Mouse (Mus musculus): ENCODE data around the gene Prr29.
"Not testable (repeated sequence)": the region's sequence is repeated elsewhere in the genome, so short reads cannot be mapped to it uniquely, and the experiment has no call there.

The Prr29 gene

DNA sequence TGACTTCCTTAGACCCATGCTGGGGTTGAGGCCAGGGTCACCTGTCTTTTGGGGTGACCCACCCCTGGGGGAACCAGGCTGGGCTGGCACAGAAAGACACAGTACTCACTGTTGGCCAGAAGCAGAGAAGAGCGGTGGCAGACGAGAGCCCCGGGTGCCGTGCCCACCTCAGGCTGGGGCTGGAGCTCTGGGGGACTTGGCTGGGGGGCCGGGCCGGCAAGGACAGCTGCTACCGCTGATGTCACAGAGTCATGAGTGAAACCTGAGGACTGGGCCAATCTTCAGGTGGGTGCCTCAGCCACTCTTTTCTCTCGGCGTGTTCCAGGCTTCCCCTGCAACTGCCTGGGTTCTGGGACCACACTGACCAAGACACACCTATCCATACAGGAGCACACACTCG is at the start of gene Prr29:
Gene Prr29 (plus strand): TSS at position 107 of the 400 bp plus-strand sequence.
- CTCF ChIA-PET: interaction anchor here (0.6 to 0.8 kb wide), 3 partner anchors 9 to 213 kb away, joined by 3 read pairs; no protein-coding TSS in a partner anchor

DNA sequence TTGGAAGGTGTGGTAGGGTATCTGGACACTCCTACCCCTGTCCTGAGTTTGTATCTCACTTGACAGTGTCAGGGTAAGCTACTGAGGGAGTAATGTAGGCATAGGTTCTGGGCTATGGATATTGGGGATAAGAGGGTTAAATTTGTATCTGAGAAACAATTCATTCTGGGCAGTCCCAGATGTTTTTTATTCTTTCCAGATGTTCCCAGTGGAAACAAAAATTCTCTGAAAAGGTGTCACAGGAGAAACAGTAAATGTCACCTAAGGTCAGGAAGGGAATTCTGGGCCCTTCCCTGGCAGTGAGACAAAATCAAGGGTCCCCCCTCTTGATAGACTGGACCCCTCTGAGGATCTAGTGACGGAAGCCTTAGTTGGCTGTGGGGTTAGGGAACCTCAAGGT is 48.9 kb upstream of the Prr29 start:
- CTCF ChIA-PET: interaction anchor here (1.2 to 1.5 kb wide), 2 partner anchors 8 to 14 kb away, joined by 5 to 6 read pairs; no protein-coding TSS in a partner anchor

DNA sequence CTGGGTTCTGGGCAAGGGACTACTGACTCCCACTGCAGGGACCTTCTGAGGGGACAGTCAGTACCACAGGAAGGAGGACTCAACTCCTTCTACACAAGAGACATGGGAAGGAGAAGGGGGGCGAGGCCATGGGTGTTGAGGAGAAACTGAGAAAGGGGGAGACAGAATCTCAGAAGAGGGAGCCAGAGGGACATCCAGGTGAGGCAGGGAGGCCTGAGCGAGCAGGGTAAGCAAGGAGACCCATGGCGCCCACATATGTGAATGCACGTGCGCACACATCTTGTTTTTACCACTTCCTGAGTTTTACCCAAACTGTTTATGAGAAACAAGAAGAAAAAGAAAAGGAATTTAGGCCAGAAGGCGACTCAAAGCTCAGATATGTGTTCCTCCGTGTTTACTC is 47.5 kb upstream of the Prr29 start:
- CTCF ChIA-PET: interaction anchor here (0.5 to 1.5 kb wide), 4 partner anchors 8 to 195 kb away, joined by 3 to 19 read pairs (median 8); no protein-coding TSS in a partner anchor

DNA sequence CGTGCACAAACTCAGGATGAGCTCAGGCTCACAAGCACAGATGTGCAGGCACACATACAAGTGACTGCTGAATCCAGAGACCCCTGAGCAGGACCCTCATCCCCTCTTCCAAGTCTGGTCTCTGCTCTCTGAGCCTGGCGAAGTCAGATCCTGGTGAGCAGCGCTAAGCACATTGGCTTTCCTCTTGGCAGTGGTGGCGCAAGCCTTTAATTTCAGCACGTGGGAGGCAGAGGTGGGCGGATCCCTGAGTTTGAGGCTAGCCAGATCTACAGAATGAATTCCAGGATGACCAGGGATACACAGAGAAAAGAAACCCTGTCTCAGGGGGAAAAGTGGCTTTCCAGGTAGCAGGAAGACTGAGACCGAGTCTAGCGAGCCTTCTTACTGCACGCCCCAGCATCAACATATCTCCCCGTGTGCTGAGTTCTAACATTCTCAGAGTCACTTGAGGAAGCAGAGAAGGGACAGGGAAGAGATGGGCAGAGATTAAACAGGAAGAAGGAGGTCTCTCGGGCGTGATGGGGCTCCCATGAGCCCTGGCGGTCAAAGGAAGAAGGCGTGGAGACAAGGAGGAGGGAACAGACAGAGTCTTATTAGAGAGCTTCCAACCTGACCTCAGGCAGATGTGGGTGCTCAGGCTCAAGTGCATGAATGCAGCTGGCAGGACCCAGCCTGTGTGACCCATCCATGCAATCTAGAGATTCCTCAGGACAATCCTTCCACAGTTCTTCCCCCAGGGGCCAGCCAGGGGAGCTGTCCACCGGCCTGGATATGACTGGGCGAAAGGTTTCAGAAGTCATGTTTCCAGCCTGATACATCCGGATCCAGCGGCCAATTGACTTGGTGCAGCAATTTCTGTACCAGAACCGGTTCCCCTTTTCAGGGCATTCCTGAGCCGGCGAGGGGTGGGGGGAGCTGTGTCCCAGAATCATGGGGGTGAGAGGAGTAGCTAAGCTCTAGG is 46.6 kb upstream of the Prr29 start:
- CTCF ChIA-PET: interaction anchor here (0.5 to 0.7 kb wide), 4 partner anchors 10 to 195 kb away, joined by 3 to 12 read pairs (median 8); no protein-coding TSS in a partner anchor

DNA sequence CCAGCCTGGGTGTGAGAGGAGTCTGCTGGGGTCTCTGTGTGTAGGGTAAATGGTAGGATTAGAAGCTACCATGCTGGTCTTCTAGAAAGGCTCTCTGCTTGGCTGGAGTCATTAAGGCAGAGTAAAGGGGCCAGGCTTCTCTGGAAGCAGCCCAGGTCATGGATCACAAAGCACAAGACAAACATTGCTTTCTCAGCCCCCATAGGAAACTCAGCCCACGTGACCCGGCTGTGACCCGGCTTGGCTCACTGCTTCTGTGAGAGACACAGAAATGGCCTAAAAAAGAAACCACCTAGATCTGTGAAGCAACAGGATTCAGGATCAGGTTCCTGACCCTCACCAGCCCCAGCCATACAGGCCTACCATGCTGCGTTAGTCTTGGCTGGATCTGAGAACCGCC is 40.4 kb upstream of the Prr29 start:
- CTCF ChIA-PET: interaction anchor here (1.1 to 1.2 kb wide), 2 partner anchors 12 to 21 kb away, joined by 6 to 10 read pairs; no protein-coding TSS in a partner anchor

DNA sequence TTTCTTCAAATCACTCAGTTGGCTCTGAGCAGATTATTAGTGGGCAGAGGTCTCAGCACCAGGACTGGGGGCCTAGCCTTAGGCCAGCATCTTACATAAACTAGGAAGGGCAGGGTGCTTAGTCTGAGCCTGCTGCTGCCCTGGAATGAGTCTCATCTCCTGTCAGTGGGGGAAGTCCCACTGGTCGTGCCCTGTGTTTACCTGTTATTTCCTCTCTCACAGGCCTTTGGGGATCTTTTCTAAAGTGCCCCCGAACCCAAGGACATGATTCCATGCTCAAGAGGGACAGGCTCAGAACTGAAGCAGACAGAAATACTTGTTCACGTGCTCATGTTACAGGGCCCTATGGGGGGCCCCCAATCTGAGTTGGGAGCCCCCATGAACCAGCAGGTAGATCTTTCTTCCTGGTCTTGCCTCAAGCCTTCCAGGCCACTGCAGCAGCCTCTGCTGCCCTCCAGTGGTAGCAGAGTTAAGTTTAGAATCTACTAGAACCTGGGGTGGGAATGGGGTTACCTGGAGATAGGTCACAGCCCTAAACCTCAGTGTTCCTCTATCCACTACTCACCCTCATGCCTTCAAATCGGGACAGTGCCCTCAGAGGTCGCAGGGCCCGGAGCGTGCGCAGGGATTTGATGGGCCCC is 39.6 kb upstream of the Prr29 start:
- CTCF ChIA-PET: interaction anchor here (0.5 to 1.2 kb wide), 3 partner anchors 13 to 591 kb away, joined by 6 to 10 read pairs (median 6); no protein-coding TSS in a partner anchor

DNA sequence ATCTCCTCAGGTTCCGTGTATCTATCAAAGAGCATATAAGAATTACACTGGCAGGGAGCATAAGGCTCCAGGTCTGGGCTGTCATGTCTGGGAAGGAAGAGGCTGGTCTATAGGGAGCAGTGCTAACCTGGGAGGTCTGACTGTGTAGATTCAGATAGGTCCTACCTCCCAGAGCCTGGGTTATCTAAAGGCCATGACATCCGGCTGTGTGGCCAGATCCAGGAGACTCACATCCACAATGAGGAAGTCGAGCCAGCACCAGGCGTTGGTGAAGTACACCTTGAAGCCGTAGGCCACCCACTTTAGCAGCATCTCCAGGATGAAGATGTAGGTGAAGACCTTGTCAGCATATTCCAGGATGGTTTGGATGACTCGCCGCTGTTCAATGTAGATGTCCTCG is 38.8 kb upstream of the Prr29 start:
- CTCF ChIA-PET: no interaction called here

DNA sequence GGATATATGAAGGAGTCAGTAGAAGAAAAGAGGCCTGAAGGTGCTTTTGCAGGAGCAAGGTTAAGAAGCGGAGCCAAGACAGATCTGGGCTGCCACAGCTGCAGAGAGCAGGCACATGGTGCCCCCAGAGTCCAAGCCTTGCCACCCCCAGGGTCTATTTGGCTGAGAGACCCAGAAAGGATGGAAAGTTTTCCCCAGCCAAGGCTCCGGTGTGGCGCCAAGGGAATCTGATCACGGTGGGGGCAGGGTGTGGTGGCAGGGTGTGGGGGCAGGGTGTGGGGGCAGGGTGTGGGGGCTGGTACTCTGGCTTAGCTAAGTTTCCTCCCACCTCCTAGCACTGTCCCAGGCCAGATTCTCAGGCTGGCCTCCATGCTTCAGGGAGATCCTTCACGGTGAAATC is 36.8 kb upstream of the Prr29 start:
- CTCF ChIA-PET: no interaction called here

DNA sequence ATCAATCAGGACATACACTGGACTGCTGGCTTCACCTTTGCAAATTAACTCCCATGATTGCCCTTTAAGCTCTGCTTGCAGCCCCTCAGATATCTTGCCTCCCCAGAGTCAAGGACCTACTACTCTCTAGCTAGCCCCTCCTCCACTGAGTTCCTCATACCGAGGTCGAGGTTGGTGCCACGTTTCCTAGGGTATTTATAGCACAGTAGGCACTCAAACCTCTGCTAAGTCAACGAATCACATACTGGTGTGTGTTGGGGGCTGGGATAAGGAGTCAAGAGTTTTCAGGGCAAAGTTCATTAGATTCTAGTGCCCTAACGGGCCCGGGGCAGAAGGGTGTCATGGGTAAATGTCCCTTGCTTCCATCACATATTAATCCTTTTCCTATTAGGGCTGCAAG is 36.1 kb upstream of the Prr29 start:
- CTCF ChIA-PET: interaction anchor here (0.6 to 1.2 kb wide), 2 partner anchors 17 to 62 kb away, joined by 3 to 4 read pairs; no protein-coding TSS in a partner anchor

DNA sequence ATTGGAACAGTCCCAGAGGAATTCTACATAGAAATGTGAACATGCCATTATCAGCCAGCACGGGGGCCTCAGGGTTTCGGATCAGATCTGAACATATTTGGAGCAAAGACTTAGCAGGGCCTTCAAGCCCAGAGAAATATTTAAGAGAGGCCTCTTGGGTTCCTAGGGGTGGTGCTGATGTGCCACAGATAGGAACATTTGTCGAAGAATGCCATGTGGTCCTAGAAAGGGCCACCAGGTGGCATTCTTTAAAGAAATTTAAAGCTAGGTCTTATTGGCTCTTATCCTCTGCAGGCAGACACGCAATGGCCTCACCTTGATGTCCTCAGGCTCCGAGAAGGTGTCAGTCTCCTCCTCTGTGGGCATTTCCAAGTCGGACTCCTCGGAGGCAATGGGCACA is 35.6 kb upstream of the Prr29 start:
- CTCF ChIA-PET: interaction anchor here (0.6 to 1.2 kb wide), 2 partner anchors 18 to 61 kb away, joined by 3 to 4 read pairs; no protein-coding TSS in a partner anchor

DNA sequence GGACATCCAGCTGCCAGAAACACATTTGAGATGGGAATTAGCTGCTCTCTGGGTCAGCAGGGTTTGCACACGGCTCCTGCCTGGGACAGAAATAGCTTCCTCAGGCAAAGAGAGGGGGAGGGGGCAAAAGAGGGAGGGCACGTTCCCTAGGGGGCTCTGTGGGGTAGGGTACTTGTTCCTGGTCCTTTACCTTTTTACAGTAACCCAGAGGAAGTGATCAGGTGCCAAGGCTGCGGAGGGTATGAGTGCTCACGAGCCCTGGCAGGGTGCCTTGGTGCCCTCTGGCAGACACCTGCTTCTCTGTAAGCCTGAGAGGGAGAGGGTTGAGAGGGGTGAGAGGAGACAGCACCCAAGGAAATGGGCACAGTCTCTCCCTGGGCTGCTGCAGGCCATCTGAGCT is 32.8 kb upstream of the Prr29 start:
- CTCF ChIA-PET: interaction anchor here (2.4 kb wide), 1 partner anchor 59 kb away, joined by 9 read pairs; no protein-coding TSS in a partner anchor

DNA sequence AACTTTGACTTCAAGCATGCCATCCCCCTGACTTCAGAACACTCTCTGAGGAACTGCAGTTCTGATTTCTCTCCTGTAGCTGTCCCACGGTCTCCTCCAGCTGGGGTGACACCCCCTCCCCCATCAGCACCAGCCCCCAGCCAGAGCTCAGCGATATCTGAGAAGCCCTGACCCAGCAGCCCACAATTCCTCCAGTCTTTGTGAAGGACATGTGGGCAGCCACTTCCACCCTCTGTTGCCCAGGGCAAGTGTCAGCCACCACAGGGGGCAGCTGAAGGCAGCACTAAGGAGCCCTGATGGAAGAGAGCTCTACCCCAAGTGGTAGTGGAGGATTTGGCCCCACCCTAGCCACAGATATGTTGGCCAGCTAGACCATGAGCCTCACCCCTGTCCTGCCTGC is 31.2 kb upstream of the Prr29 start:
- CTCF ChIA-PET: interaction anchor here (0.6 to 2.4 kb wide), 4 partner anchors 26 to 57 kb away, joined by 3 to 10 read pairs (median 6); no protein-coding TSS in a partner anchor

DNA sequence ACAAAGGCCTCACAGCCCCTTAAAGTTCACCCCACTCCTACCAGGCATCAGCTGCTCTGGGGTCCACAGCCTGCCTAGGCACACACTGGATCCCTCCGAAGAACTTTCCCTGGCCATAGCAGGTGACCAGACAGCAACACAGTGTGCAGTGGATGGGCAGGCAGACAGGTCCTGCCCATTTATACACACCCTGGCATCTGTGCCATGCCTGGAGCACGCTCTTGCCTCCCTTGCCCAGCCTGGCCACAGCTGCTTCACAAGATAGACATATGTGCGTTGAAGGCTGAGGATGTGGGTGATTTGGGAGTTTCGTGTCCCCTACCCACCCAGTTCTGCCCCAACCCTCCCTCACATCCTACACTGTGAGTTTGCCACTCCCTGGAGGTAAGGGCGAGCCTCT is 27.2 kb upstream of the Prr29 start:
- CTCF ChIA-PET: no interaction called here

DNA sequence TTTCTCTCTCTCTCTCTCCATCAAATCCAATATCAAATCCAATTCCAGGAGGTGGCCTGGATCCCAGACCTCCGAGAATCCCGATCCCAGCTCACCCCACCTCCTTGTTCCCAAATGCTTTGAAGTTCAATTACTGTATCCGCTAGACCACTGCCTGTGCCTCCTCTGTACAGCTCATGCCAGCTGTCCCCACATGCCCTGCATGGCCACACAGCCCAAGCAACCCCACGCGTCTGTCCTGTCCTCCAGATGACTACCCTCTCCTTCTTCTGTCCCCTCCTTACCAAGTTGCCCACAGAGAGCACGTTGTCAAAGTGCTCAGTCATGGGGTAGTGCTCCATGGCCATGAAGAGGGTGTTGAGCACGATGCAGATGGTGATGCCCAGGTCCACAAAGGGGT is 26.4 kb upstream of the Prr29 start:
- CTCF ChIA-PET: no interaction called here

DNA sequence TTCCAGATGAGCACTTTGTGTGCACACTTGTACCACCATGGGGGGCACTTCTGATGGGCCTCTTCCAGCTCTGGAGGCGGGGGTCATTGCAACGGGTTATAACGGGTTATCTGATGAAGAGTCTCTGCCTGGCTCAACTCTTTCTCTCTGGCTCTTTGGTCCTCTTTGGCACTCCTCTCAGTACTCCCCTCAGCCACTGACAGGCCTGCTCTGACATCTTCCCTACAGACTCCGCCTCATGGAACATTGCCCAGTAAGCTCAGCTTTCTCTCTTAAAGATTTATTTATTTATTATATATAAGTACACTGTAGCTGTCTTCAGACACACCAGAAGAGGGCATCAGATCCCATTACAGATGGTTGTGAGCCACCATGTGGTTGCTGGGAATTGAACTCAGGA is 25.9 kb upstream of the Prr29 start:
- CTCF ChIA-PET: not testable (repeated sequence)

DNA sequence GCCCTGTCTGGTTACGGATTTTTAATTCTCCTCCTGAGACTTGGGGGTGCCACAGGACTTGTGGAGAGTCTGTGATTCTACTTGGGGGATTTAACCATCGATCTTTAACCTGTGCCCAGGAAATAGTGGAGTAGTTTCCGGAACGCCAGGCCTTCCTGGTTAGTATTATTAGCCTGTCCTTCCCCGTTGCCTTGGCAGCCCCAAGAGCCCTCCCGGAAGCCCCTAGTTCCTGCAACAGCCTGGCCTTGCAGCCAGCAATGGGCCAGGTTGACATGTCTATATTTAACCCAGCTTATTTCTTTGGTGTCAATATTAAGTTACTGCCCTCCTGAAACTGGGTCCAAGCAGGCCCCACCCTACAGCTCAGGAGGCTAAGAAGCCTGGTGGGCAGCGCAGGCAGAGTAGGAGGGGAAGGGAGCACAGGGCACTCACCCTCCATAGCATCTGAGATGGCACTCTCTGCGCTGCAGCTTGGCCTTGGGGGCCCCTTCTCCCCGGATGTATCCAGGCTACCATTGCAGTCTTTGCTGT is 24.2 kb upstream of the Prr29 start:
- CTCF ChIA-PET: no interaction called here

DNA sequence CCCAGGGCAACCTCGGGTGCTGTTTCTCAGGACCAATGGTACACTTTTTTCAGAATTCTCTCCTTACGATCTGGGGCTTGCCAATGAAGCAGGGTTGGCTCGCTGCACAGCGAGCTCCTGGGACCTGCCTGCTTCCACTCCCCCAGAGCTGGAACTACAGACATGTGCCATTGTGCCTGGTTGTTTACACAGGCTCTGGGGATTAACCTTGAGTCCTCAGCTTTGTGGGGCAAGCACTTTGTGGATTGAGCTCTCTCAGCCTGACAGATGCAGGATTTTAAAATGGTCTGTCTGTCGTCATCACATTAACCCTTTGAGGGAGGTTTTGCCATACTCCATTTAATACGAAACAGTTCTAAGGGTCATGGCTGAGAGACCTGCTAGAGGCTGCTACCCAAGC is 20.4 kb upstream of the Prr29 start:
- CTCF ChIA-PET: interaction anchor here (0.8 to 1.0 kb wide), 2 partner anchors 11 to 59 kb away, joined by 3 read pairs; no protein-coding TSS in a partner anchor

DNA sequence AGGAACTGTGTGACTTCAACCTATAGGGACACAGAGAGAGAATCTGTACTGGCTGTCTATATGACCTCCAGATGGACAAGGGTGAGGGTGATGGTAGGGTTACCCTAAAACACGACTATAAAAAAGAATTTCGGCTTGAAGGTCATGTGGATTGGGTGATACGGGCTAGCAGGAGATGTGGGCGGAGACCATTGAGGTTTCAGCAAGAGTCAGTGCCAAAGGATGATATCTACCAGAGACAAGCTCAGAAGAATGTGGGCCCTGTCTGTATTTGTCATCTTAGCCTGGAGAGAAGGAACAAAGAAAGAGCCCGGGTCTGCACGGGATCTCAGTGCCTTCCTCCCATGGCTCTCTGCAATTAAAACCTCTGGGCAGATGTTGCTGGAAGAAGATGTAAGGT is 15.5 kb upstream of the Prr29 start:
- CTCF ChIA-PET: no interaction called here

DNA sequence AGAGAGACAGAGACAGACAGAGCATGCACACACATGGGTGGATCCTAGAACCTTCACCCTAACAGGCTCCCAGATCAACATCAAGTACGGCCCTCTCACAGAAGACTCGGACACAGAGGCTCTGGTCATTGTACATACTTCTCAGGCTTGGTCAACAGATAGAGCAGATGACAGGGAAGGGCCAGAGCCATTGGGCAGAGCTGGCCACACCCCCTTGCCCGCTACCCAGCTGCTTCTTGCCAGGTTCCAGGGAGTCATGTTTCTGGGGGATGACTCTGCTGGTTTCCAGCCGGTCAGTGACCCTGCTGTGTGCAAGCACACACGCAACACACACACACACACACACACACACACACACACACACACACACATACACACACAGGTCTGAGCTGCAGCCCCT is 14.4 kb upstream of the Prr29 start:
- CTCF ChIA-PET: no interaction called here

DNA sequence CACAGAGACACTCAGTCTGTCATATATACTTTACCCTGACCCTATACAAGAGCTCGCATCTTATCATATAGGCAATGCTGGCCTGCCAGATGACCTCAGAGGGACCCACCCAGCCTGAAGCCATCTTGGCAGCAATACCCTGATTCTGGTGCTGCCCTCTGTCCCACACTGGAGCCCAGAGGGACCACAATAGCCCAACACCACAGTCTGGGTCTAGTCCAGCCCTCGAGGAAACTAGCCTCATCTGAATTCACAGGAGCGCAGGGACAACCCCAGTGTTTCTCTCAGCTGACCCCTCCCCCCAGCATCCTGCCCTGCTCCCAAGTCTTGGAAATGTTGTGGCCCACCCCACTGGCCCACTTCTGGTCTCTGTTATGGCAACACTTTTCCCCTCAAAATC is 14.0 kb upstream of the Prr29 start:
- CTCF ChIA-PET: no interaction called here

DNA sequence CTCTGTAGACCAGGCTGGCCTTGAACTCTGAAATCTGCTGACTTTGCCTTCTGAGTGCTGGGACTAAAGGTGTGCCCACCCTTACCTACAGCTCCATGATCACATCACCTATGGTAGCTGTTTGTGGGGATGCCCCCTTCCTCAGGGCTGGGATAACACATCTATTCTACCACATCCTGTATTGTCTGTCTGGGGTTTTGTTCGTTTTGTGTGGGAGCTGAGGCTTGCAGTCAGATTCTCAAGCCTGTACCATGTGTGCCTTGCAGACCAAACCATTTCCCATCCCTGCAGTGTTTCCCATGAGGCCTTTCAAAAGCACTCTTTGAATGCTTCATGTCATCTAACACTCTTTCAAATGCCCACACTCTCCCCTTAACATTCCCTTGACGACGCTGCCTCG is 13.3 kb upstream of the Prr29 start:
- CTCF ChIA-PET: no interaction called here

DNA sequence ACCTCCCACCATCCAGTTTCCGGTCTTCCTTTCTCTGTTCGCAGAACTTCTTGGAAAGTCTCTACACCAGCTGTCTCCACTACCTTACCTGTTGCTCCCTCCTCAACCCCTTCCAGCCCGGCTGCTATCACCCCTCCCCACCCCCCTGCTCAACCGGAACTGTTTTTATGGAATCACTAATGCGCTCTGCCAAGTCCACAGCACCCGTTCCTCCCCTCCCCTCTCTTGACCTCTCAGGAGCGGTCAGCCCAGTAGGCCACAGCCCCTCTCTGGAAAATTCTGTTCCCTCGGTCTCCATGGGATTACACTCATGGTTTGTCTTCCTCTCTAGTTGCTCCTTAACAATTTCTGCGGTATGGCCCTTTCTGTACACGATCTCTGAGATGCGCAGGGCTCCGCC is 12.1 kb upstream of the Prr29 start, which contains the start of gene Scn4a:
Gene Scn4a (minus strand): TSS at position 101 of the 400 bp plus-strand sequence.
- CTCF ChIA-PET: interaction anchor here (0.6 kb wide), 1 partner anchor 268 kb away, joined by 3 read pairs; no protein-coding TSS in a partner anchor
